Mouse (Mus musculus) cerebellum, adult 18-20 months (tissue): Measurements from ENCODE around the gene Vps45.

ENCODE experiments used
- DNase-seq, 2 experiments: peaks; one replicate each; pipeline ENCODE4 v3.0.0; 2021

Vps45 gene

DNA sequence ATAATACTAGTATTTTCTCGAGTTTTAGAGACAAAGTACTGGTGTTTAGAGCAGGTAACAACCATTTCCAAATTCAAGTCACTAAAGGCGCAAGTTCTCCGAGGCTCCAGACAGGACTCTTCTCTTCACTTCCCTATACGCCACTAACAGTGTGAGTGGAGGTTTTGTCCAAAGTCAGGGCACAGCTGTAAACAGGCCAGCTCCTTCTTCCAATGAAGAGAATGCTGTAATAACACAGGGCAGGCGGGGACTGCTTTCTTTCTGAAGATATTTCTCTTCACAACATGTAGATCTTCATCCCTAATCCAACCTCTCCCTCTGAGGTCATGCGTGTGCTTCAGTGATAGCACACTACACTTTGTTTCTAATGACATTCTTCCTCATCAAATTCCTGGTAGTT lies 21.5 kb downstream of the Vps45 start:
- DNase-seq: no peak

DNA sequence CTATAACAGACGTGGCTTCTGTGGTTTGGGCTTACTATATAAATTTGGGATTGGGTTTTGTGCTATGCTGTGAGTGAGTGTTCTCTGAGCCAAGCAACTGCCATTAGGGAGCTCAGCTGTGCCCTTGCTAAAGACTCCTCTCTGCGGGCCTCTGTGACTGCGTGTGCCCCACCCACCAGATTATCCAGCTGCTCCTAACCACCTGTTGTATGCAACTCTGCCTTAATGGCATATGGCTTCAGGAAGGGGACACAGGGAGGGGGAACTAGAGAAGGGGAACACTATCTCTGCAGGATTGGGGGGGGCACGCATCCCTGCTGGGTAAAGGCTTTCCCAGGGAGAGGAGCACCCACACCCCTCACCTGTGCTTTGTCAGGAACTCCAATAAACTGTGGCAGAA lies 25.2 kb downstream of the Vps45 start:
- DNase-seq: no peak

DNA sequence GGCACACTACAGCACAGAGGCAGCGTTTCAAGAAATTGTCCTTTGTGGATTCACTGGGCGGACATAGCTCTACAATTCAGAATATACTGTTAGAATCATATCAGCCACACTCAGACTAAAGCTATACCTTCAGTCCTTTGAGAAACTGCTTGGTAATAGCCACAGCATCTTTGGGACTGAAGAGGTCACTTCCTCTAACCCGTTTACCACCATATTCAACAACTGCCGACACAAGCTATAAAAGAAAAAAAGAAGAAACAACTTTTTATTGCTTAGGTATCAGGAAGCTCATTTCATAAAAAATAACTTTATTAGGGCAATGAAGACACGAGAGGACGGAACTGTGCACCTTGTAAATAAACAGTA lies 25.6 kb downstream of the Vps45 start:
- no peak for DNase-seq

DNA sequence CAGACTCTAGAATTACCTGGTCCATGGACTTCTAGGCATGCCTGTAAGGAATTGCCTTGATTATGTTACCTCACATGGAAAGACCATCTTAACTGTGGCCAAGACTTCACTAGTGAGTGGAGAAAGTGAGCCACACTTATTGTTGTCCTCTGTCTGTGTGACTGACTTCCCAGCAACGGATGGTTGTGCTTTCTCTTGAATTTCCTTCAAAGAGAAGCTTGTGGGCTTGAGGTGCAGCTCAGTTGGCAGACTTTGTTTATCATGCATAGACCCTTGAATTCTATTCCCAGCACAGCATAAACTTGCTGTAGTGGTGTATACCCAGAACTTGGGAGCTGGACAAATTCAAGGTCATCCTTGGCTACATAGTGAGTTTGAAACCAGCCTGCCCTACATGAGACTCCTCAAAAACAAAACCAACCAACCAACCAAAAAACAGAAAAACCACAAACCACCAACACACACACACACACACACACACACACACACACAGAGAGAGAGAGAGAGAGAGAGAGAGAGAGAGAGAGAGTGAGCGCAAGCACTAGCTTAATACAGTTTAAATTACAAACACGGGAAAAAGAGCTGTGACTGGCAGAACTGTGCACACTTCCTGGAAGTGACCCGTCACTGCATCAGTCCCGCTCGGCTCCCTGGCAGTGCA lies 26.1 kb downstream of the Vps45 start:
- DNase-seq: no peak

DNA sequence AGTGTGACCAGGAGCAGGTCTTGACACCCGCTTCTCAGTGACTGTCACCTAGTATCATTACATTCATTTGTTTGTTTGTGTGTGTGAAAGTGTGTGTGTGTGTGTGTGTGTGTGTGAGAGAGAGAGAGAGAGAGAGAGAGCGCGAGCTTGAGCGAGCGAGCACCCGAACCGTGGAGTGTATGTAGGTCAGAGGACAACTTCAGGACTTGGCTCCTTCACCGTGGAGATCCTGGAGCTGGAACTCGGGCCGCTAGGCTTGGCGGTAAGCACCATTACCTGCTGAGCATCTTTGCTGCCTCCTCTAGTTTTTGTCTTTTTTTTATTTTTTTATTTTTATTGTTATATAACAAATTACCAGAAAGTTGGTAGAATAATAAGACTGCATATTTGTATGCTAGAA lies 28.5 kb downstream of the Vps45 start:
- peak; percentile 77 to 86 for DNase-seq

DNA sequence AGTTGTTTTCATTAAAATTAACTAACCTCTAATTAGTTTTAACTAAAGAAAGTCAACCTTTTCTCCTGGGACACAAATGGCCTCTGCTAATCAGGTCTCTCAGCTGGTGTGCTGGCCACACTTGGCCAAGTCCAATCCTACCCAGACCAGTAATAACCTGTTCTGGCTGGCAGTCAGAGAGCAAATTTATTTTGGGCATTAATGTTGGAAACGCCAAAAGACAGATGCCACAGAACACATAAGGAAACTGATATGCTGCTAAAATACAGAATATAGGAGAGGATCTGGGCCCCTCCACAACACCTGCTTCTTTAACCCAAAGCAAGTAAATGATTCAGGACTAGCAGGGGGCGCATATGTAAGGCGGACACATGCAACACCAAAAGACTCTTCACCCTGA lies 28.9 kb downstream of the Vps45 start:
- DNase-seq: peak; percentile 75 to 84

DNA sequence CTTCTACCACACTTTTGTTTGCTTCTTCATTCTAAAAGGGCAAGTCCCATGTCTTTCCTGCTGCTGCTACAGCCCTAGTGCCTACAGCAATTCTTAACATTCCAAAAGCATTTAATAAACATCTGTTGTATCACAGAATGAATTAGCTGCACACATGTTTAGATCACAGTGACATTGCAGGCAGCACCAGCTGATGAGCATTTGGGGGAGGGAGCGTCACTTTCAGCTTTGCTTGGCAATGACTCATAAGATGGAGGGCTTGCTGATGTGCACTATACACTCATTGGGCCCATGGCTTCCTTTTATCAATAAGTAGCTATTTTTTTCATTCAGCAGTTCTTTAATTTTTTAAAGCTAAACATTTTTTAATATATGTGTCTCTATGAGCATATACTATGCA lies 30.4 kb downstream of the Vps45 start:
- DNase-seq: no peak

DNA sequence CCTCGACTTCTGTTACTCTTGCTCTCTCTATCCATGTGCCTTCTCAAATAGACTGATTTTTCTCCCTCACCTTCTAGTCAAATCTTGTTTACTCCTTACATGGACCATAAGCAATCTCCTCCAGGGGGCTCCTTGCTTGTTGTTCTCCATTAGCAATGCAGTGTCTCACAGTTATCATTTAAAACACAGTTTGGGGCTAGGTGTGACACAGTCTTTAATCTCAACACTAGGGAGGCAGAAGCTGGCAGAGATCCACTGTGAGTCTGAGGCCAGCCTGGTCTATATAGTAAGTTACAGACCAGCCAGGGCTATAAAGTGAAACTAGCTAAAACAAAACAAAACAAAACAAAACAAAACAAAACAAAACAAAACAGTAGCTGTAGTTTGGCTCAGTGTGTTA lies 31.1 kb downstream of the Vps45 start:
- no peak for DNase-seq

DNA sequence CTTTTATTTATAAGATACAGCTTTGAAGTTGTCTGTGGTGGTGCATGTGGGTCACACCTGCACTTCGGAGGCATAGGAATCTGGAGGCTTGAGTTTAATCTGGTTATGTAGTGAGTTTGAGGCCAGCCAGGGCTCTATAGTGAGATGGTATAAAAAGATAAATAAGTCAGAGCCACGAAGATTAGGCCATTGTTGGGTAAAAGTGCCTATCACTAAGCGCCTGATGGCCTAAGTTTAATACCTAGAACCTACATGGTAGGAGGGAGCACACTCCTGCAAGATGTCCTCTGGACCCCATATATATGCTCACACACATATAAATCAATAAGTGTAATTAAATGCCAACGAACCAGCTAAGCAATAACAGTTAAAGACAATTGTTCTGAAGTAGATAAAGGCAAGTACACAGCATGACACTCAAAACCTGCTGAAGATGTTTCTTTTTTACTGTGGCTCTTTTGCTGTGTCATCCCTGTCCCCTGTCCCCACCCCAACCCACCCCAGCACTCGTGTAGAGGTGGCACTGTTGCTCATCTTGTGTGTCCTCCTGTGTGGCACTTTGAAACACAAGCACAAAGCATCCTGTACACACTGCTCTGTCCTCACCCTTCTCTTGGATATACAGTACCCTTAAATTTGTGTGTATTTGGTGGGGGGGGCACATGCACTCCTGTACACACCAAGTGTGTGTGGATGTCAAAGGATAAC lies 36.7 kb downstream of the Vps45 start:
- no peak for DNase-seq

DNA sequence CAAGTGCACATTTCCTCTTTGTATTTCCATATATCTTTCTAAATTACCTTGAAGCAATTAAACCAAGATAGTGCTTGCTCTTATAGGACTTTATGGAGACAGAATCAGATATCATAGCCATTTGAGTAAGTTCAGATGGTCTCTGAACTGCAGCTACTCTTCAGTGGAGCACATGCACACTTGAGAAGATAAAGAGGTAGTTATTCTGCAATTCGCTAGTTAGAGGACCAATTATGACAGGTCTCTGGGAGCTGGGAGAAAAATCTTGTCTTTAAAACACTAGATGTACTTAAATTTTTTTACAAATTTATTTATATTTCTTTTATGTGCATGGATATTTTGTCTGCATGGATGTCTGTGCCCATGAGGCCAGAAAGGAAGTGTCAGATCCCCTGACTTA lies 37.5 kb downstream of the Vps45 start:
- no peak for DNase-seq

DNA sequence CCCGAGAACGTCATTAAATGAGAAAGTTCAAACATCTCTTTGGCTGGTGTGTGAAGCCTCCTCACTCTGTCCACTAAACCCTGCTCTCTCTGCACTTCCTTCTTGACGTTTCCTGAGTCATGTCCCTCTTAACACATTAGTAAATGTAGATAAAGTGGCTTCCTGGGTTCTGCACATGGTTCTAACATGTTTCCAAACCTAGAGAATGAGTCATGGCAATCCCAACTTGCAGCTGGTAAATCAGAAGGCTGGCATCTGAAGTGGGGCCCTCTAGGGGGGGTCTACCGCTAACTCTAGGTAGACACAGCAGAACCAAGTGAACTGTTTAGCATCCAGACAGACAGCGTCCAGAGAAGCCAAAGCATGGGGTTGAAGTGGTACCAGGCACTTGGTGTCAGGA lies 40.8 kb downstream of the Vps45 start:
- DNase-seq: no peak

DNA sequence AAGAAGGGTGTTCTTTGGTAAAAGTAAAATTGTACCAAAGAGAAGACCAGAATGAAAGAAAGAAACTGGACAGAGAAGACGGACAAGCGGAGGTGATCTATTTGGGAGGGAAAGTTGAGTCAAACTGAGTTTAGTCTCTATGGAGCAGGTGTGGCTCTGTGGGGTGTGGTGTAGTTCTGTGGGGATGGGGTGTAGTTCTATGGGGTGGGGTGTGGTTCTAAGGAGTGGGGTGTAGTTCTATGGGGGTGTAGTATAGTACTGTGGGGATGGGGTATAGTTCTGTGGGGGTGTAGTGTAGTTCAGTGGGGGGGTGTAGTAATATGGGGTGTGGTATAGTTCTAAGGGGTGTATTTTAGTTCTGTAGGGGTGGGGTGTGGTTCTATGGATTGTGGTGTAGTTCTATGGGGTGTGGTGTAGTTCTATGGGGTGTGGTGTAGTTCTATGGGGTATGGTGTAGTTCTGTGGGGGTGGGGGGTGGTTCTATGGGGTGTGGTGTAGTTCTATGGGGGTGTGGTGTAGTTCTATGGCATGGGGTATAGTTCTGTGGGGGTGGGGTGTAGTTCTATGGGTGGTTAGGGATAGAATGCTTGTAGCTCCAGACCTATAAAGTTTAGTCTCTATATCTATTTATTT lies 41.9 kb downstream of the Vps45 start:
- DNase-seq: no peak

DNA sequence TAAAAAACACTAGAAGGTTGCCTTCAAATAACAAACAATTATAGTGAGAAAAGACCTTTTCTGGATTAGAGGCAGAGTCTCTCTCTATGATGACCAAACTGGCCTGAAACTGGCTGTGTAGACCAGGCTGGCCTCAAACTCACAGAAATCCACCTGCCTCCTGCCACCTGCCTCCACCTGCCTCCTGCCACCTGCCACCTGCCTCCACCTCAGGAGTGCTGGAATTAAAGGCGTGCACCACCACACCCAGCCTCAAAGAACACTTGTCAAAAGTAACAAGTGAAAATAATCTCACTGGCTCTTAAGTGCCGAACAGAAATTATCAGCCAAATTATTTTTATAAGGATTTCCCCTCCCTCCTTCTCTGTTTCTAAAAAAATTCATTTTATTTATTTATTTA lies 42.6 kb downstream of the Vps45 start:
- DNase-seq: no peak

DNA sequence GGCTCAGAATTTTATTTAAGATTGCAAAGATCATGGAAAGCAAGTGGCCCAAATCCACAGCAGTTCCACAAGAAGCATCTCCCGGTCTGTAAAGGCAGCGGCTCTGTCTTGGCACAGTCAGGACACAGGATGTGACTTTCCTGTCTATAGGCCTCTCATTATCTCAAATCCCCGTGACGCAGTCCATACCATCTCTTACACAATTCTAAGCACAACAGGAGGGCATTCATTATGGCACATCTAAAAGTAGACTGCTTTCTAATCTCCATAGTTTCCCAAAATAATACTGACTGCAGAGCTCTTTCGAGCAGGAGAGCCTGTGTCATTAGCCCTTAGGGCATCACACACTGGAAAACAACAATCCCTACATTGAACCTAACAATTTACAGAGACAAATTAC lies 45.5 kb downstream of the Vps45 start:
- peak in 1 of 2 experiments; percentile 40 for DNase-seq

DNA sequence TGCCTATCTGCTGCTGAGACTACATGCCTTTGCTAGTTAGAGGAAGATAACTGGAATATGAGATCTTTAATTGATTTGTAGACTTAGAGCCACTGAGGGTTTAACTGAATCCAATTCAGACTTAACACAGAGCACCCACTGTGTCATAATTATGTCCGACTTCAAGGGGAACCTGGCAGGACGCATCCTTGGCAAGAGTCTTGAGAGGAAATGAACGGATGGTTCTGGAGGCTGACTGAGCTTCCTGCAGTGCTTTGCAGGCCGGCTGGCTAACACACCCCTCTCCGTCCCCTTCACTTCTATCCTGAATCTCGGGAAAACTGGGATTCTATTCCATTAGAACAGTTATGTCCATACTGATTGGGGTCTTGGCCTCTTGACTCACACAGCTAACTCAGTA lies 49.8 kb downstream of the Vps45 start:
- DNase-seq: peak; percentile 50 to 54

DNA sequence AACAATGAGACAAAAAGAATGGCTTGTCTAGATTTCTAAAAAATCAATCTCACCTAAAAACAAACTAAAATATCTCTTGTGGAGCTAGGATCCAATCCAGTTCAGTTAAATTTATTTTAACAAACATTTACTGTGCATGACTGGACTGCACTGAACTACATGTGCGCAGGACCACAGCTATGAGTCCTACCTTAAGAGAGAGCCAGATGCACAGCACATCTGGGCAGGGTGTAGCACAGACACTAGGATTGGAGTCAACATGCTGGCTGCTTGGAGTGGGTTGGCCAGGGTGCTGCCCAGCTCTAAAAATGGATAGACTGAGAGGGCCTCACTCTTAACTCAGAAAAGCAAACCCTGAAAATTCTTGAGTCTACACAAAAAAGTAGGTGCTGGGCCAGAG lies 56.7 kb downstream of the Vps45 start:
- DNase-seq: no peak

DNA sequence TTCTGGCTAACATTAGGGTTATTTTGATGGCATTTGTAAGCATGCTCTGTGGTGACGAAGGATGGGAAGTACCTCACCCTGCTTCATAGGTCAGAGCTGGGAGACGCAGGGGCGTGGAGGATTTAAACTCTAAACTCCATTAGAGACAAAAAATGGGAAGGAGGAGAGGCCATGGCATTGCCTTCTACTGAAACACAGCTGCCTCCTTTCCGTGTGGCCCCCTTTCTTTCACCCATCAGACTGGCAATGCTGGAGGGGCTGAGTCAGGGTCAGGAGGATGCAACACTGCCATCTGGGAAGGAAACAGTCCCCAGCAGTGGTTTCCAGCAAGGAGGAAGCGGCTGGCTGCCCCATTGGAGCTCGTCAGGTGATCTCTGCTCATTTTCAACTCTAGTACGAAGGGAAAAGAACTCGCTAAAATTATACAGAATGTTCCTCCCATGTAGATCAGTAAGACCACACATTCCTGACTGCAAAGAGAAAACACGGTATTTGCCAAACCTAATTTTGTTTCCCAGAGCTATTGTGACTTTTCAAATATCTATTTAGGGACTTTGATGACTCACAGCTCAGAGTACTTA lies 57.3 kb downstream of the Vps45 start:
- DNase-seq: peak; percentile 41 to 52

DNA sequence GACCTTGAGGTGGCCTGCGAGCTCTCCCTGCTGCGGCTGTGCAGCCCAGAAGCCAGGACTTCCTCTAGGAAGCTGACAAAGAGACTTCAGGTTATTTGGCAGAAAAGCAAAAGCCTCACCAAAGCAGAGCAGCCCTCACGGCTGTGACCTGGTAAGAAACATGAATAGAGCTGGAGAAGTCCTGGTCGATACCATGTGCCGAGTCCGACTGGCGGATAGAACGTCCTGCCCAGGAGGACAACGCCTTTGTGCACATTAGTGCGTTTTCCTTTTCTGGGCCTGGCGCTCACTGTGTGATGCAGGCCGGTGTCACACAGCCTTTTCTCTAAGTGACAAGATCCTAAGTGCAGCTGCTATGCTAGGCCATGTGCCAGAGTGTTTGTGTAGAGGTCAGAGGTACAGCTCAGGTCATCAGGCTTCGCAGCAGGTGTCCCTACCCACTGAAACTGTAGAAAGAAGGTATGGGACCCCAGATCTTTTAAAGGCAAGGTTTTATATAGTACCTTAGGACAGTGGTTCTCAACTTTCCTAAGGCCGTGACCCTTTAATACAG lies 58.1 kb downstream of the Vps45 start:
- DNase-seq: peak in 1 of 2 experiments; percentile 45

DNA sequence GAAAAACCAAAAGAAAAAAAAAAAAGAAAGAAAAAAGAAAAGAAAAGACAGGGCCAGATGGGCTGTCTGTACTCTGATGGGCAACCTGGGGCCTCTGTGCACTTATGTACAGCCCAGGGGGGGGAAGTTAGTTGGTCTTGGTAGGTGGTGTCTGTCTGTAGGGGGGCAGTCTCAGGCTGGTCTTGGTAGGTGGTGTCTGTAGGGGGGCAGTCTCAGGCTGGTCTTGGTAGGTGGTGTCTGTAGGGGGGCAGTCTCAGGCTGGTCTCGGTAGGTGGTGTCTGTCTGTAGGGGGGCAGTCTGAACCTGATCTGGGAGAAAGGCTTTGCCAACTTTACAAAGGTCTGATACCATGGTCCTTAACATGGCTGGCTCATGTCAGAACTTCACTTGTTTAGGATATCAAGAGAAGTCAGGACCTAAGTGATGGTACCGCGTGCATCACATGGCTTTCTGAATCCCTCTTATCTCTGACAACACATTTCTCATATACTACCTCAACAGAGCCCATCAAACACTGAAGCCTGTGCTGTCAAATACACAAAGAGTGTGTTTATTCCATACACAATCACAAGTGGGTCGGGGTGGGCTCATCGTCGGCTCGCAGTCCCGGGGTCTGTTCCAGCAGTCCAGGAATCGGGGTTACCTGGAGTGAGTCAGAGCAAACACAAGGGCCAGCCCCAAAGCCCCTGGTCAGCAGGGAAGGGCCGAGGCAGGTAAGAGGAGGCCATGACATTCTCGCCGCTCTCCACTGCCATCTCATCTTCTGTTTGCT lies 58.8 kb downstream of the Vps45 start:
- no peak for DNase-seq

DNA sequence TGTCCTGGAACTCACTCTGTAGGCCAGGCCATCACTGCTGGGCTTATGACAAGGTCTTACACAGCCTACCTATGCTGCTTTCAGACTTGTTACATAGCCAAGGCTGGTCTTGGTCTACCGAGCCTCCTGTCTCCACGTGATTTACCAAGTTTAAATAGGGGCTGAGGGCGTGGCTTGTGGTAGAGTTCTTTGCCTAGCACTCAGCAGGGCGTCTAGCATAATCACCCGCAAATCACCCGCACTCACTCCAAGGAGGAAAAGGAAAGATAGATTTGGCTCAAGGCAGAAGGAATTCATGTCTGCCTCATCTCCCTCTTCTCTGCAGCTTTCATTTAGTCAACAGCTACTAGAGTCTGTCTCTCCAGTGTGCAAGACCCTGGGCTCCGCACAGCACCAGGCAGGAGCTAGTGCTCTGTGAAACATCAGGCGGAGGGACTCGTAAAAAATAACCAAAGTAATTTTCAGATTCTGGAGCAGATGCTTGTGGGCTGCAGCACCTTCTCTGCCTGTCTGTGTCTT lies 61.0 kb downstream of the Vps45 start:
- DNase-seq: peak; percentile 61 to 62

DNA sequence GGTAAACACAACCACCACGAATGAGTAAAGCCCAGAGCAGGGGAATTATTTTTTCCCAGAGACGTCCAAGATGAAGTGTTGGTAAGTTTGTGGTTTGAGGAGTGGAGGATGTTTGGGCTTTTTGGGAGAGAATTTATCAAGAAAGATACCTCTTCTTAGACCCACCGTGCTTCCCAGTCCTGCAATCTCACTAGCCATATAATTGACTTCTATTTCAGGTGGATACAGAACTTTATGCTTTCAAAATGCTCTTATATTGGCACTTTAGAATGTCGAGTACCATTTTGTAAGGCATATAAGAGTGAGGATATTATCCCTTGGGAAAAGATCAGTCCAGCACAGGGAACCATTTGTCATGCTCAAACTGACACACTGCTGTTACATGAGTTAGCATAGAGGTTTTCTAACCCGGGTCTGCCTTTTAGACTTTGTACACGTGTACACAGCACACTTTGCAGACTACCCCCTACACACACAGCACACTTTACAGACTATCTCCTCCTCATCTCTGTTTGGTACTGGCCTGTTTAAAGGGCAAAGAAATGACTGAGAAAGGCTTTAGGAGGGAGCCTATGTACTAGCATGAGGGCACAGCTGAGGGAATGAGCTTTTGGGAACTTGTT lies 61.7 kb downstream of the Vps45 start:
- peak in 1 of 2 experiments; percentile 36 for DNase-seq

DNA sequence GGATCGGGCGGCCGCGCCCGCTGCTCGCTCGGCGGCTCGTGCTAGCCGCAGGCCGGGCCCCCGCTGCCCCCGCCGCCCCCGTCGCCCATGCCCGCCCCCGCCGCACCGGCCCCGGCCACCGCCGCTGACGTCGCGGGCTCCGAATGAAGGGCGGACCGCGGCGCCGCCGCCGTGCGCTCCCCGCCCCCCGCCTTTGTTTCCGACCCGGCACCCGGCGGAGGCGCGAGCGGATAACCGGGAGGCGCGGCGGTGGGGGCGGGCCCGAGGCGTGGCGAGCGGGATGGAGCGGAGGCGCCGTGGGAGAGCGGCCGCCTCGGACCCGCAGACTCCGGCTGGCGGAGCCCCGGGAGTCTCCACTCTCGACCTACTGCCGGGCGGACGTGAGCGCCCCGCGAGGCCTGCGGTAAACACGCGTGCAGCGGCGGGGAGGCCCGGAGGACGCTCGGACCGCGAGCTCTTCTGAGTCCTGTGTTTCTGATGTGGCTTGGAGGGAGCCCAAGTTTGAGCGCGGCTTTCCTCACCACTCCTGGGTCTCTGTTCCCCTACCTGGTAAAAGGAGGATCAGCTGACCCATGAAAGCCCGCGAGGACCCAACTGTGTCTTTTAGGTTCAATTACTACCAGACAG lies 62.4 kb downstream of the Vps45 start, which contains the start of gene Plekho1:
TSS of gene Plekho1 (minus strand) at position 200 of the 627 bp plus-strand sequence.
- DNase-seq: peak; percentile 69 to 86
